Mouse (Mus musculus) intestine, embryonic 14.5 days (tissue): ENCODE data around the gene Tceanc2. TPM values are rescaled to one million over a fixed set of nuclear protein-coding genes. Genes with fewer than 3 reads are reported as not detected.

Source experiments
- ATAC-seq: fragments of 200-750 bp; cut with Nextera tagmentation; replicated peaks from 2 replicates; pipeline ENCODE4 v1.8.0; 2017; ENCODE audit warnings: low read depth, moderate number of reproducible peaks, moderate TSS enrichment, moderate library complexity; ENCODE audit not compliant: low FRiP score, low TSS enrichment
- DNase-seq: peaks from one replicate; pipeline ENCODE4 v3.0.0-alpha.2; 2018; ENCODE audit warnings: low spot score
- H3K27ac ChIP-seq: fragments of 300-500 bp; sonication (generic); 2 replicates; pipeline ENCODE4 v1.5.1; 2014; ENCODE audit warnings: low read depth, mild to moderate bottlenecking, control low read depth
- H3K27me3 ChIP-seq: fragments of 300-500 bp; sonication (generic); replicated peaks from 2 replicates; pipeline ENCODE4 v1.6.1; 2014; ENCODE audit warnings: low read length, control low read depth; ENCODE audit not compliant: control insufficient read depth, insufficient read depth
- H3K36me3 ChIP-seq: fragments of 300-500 bp; sonication (generic); 2 replicates; pipeline ENCODE4 v1.6.1; 2014; ENCODE audit warnings: low read length, control low read depth; ENCODE audit not compliant: control insufficient read depth, insufficient read depth
- H3K4me1 ChIP-seq: fragments of 300-500 bp; sonication (generic); replicated peaks from 2 replicates; pipeline ENCODE4 v1.6.1; 2014; ENCODE audit warnings: low read length, control low read depth, mixed read lengths; ENCODE audit not compliant: control insufficient read depth, insufficient read depth
- H3K4me2 ChIP-seq: fragments of 300-500 bp; sonication (generic); 2 replicates; pipeline ENCODE4 v1.6.1; 2014; ENCODE audit warnings: low read length
- H3K4me3 ChIP-seq: fragments of 300-500 bp; sonication (generic); 2 replicates; pipeline ENCODE4 v1.5.1; 2014; ENCODE audit warnings: low read depth, low read length, control low read depth, mixed read lengths
- H3K9ac ChIP-seq: fragments of 300-500 bp; sonication (generic); 2 replicates; pipeline ENCODE4 v1.6.1; 2014; ENCODE audit warnings: mild to moderate bottlenecking, low read length
- H3K9me3 ChIP-seq: fragments of 300-500 bp; sonication (generic); 2 replicates; pipeline ENCODE4 v1.6.1; 2016; ENCODE audit warnings: low read length, control low read depth; ENCODE audit not compliant: control insufficient read depth
- WGBS: fragments of 180-500 bp; shearing (Covaris S2); extraction: QIAGEN DNeasy Blood & Tissue Kit; methylation state at CpG from one replicate; pipeline ENCODE4 v1.1.7; 2014; 5-methylcytosine and 5-hydroxymethylcytosine counted together
- polyA plus RNA-seq: library from polyadenylated mRNA; unstranded; fragments of >200 nt; fragmentation: Nextera tagmentation; extraction: Ambion mirVana; gene quantifications from 2 replicates; pipeline ENCODE4 v1.2.1, GENCODE M21; 2014

Tceanc2 gene
- polyA plus RNA-seq, 1 experiment from 2014 or later: 18.9 TPM

- 0 out of 2 replicates have a peak, but pooled peaks cover 4% of the 10 kb centered on the region for H3K4me1 ChIP-seq
- no peaks in the 10 kb centered on the region for H3K27me3 ChIP-seq
These were observed 14.9 kb downstream of the Tceanc2 start for GRCm38 (mm10) chr4:107163756-107164587.

GRCm38 (mm10) chr4:107163341-107163740, 15.6 kb downstream of the Tceanc2 start:
- no peak overlapping the region for H3K27ac ChIP-seq
- no peak overlapping the region for H3K9ac ChIP-seq
- DNase-seq (no peak), ATAC-seq (no peak)
- no peaks in the 10 kb centered on the region for H3K9me3 ChIP-seq
- H3K27me3 ChIP-seq: no peaks in the 10 kb centered on the region
- no peak overlapping the region for H3K4me3 ChIP-seq
- 80% methylated on average over 10 of the region's 10 CpGs for WGBS
- H3K36me3 ChIP-seq: peaks cover 41% of the 10 kb centered on the region
- 0 out of 2 replicates have a peak, but pooled peaks cover 4% of the 10 kb centered on the region for H3K4me1 ChIP-seq
- H3K4me2 ChIP-seq: no peak overlapping the region

More at GRCm38 (mm10) chr4:107163756-107164587, 14.9 kb downstream of the Tceanc2 start:
- 49% methylated on average over 9 of the region's 9 CpGs for WGBS
- peaks cover 40% of the 10 kb centered on the region for H3K36me3 ChIP-seq
- H3K9me3 ChIP-seq: no peaks in the 10 kb centered on the region
- H3K4me2 ChIP-seq: no peak overlapping the region
- no peak overlapping the region for H3K27ac ChIP-seq
- no peak overlapping the region for H3K9ac ChIP-seq
- H3K4me3 ChIP-seq: no peak overlapping the region
- DNase-seq (peak; percentile 68), ATAC-seq (peak; percentile 68; the same call in 1 of the 2 replicates)

DNA sequence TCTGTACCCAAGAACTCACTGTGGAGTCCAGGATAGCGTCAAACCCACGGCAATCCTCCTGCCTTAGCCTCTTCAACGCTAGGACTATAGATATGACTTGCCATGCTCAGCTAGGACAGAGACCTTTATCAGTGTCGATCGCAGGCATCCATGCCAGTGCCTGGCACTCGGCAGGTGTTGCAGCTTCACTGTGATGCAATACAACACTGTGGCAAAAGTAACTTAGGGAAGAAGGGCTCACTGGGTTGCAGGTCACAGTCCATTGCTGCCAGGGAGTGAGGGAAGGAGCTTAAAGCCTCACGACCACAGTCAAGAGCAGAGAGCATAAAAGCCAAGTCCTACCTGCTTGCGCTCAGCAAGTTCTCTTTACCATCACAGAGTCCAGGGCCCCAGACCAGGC, 18.7 kb downstream of the Tceanc2 start:
- ATAC-seq (no peak), DNase-seq (no peak)
- H3K9ac ChIP-seq: no peak overlapping the region
- H3K27ac ChIP-seq: no peak overlapping the region
- no peaks in the 10 kb centered on the region for H3K27me3 ChIP-seq
- H3K4me3 ChIP-seq: no peak overlapping the region
- peaks cover 38% of the 10 kb centered on the region for H3K36me3 ChIP-seq
- H3K4me2 ChIP-seq: no peak overlapping the region
- WGBS: 90% methylated on average over 8 of the region's 8 CpGs
- H3K9me3 ChIP-seq: no peaks in the 10 kb centered on the region
- H3K4me1 ChIP-seq: 0 out of 2 replicates have a peak, but pooled peaks cover 4% of the 10 kb centered on the region

GRCm38 (mm10) chr4:107159166-107159773, 19.6 kb downstream of the Tceanc2 start:
- ATAC-seq (no peak), DNase-seq (no peak)
- Histone ChIP-seq H3K27ac (no peak overlapping the region), H3K4me2 (no peak overlapping the region), H3K9me3 (no peaks in the 10 kb centered on the region), H3K36me3 (peaks cover 35% of the 10 kb centered on the region), H3K9ac (no peak overlapping the region), H3K27me3 (no peaks in the 10 kb centered on the region), H3K4me3 (no peak overlapping the region), H3K4me1 (0 out of 2 replicates have a peak, but pooled peaks cover 4% of the 10 kb centered on the region)
- 90% methylated on average over 11 of the region's 11 CpGs for WGBS

DNA sequence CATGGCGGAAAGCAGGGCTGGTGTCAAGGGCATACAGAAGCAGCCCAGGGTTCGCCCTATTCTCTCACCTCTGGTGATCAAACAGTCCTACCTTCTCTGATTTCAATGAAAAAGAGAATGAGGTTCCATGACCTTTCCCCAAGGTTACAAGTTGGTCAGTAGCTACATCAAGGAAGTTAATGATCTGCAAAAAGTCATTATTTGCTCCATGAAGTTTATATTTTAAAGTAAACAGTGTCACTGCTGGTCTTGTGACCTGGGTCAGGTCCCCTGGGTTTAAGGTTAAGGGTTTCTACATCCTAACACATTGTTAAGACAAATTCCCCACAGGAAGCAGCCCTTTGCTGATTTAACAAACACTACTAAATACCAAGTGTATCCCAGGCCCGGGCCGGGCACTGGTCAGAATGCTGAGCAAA, 21.9 kb downstream of the Tceanc2 start:
- Histone ChIP-seq H3K36me3 (peaks cover 35% of the 10 kb centered on the region), H3K27ac (no peak overlapping the region), H3K27me3 (no peaks in the 10 kb centered on the region), H3K4me1 (no peaks in the 10 kb centered on the region), H3K4me3 (no peak overlapping the region), H3K4me2 (no peak overlapping the region), H3K9ac (no peak overlapping the region), H3K9me3 (no peaks in the 10 kb centered on the region)
- DNase-seq: no peak
- WGBS: 66% methylated on average over 4 of the region's 4 CpGs
- ATAC-seq: no peak

GRCm38 (mm10) chr4:107152571-107152970, 26.3 kb downstream of the Tceanc2 start:
- no peaks in the 10 kb centered on the region for H3K27me3 ChIP-seq
- no peaks in the 10 kb centered on the region for H3K9me3 ChIP-seq
- peaks cover 16% of the 10 kb centered on the region for H3K36me3 ChIP-seq
- H3K4me3 ChIP-seq: no peak overlapping the region
- H3K4me1 ChIP-seq: no peaks in the 10 kb centered on the region
- no peak overlapping the region for H3K9ac ChIP-seq
- H3K4me2 ChIP-seq: no peak overlapping the region
- ATAC-seq (no peak), DNase-seq (no peak)
- WGBS: 66% methylated on average over 8 of the region's 8 CpGs
- no peak overlapping the region for H3K27ac ChIP-seq

DNA sequence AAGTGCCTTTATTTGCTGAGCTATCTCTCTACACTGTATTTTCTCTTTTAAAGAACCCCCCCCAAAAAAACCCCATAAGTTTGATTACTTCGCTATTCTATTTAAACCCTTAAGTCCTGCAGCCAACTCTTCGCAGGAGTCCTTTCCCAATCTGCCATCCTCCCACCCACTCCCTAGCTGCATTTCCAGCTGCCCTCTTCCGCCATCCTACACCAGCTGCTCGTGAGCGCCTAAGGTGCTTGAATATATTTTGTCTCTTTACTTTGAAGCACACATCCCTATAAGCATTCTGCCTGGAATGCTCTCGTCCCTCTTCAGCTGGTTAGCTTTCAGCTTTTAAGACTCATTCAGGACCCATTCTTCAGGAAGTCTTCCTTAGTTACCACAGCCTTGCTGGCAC, 27.9 kb downstream of the Tceanc2 start:
- Histone ChIP-seq H3K9me3 (no peaks in the 10 kb centered on the region), H3K9ac (no peak overlapping the region), H3K27ac (no peak overlapping the region), H3K4me2 (no peak overlapping the region), H3K27me3 (no peaks in the 10 kb centered on the region), H3K4me1 (no peaks in the 10 kb centered on the region), H3K36me3 (peaks cover 29% of the 10 kb centered on the region), H3K4me3 (no peak overlapping the region)
- WGBS: 79% methylated on average over 6 of the region's 6 CpGs
- ATAC-seq (no peak), DNase-seq (no peak)

- DNase-seq (no peak), ATAC-seq (no peak)
- no peak overlapping the region for H3K4me3 ChIP-seq
- H3K9me3 ChIP-seq: no peaks in the 10 kb centered on the region
- WGBS: 74% methylated on average over 8 of the region's 8 CpGs
- H3K4me2 ChIP-seq: no peak overlapping the region
- no peaks in the 10 kb centered on the region for H3K27me3 ChIP-seq
- no peak overlapping the region for H3K9ac ChIP-seq
- H3K36me3 ChIP-seq: peaks cover 23% of the 10 kb centered on the region
- H3K27ac ChIP-seq: no peak overlapping the region
- peaks cover 10% of the 10 kb centered on the region for H3K4me1 ChIP-seq
These were observed 35.4 kb downstream of the Tceanc2 start for GRCm38 (mm10) chr4:107143511-107143910.
